Mouse (Mus musculus): ENCODE measurements at regions not wholly inside any gene's neighbourhood (a gene's known extent, or its start where the extent isn't known, plus 50 kb on each side); places are given as distances from the start of the nearest gene placed in this dataset.

DNA sequence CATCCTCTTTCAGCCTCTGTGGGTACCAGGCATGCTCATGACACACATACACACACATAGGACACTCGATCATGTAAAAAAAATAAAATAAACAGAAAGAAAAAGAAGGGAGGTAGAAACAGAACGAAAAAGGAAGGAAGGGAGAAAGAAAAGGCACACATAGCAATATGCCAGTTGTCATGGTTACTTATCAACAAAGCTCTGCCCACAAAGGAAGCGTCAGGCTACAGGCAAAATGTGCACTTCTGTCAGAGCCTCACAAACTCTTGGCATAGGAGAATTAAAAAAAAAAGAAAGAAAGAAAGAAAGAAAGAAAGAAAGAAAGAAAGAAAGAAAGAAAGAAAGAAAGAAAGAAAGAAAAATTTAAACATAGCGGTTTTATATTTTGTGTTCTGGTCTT, 56.9 kb upstream of the Sox2 start:
- no peak overlapping the region for H3K9ac ChIP-seq (replicated peaks; ENCODE audit: low read depth, low read length)

DNA sequence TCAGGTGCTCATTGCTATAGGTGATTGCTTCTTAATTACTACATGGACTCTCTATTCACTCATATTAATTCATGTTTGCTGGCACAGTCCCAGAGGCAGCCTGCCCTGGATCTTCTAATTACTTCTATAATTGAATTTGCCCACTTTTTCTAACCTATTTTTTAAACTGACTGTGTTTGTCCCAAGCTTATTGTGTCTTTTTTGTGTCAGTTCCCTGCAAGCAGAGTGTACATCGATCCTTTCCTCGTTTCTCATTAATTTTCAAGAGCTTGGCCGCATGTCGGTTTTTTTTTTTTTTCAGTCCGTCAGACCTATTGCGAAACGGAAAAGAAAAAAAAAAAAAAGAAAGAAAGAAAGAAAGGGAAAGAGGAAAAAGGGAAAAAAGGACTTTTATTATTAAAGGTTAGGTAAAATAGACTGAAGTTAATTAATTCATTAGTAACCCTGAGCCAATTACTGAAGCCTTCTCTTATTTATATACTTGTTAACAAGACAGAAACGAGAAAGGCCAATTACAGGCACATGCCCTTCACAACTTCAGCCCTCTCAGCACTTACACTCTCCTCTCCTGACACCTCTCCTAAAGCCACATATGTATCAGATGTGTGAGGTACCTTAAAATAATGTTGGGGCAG, 72.2 kb upstream of the Sox2 start:
- H3K4me1 ChIP-seq (ENCODE audit: control insufficient read depth, insufficient read depth), result no peaks in the 10 kb centered on the region
- H3K27ac ChIP-seq (ENCODE audit: low read depth), result no peak overlapping the region
- H3K4me2 ChIP-seq (ENCODE audit: low read depth, low read length), result no peak overlapping the region
- H3K27me3 ChIP-seq (ENCODE audit: control insufficient read depth, insufficient read depth, low read length), result no peaks in the 10 kb centered on the region
- no peaks in the 10 kb centered on the region for H3K9me3 ChIP-seq (replicated peaks; ENCODE audit: control insufficient read depth, low read length)
- TF ChIP-seq CTCF (IDR thresholded peaks at IDR 0.05; ENCODE audit: low read depth) (no peak), EP300 (IDR thresholded peaks at IDR 0.05; ENCODE audit: low read depth) (no peak)
- H3K36me3 ChIP-seq (replicated peaks; ENCODE audit: control insufficient read depth, insufficient read depth, low read length), result no peaks in the 10 kb centered on the region
- ATAC-seq (ENCODE audit: insufficient read depth, low read depth), result no peak
- no peak overlapping the region for H3K4me3 ChIP-seq (ENCODE audit: low read depth, low read length)
- 64% methylated on average over 8 of the region's 8 CpGs for WGBS
- DNase-seq (ENCODE audit: low spot score), result no peak
- no peak overlapping the region for H3K9ac ChIP-seq (replicated peaks; ENCODE audit: low read depth, low read length)

More for the DNA sequence above, 56.9 kb upstream of the Sox2 start:
- Histone ChIP-seq H3K4me3 (ENCODE audit: low read depth, low read length) (no peak overlapping the region), H3K9me3 (replicated peaks; ENCODE audit: control insufficient read depth, low read length) (no peaks in the 10 kb centered on the region), H3K27me3 (ENCODE audit: control insufficient read depth, insufficient read depth, low read length) (no peaks in the 10 kb centered on the region), H3K4me2 (ENCODE audit: low read depth, low read length) (no peak overlapping the region), H3K27ac (ENCODE audit: low read depth) (no peak overlapping the region), H3K4me1 (ENCODE audit: control insufficient read depth, insufficient read depth) (no peaks in the 10 kb centered on the region), H3K36me3 (replicated peaks; ENCODE audit: control insufficient read depth, insufficient read depth, low read length) (no peaks in the 10 kb centered on the region)
- DNase-seq (ENCODE audit: low spot score) (no peak), ATAC-seq (ENCODE audit: insufficient read depth, low read depth) (no peak)
- TF ChIP-seq CTCF (IDR thresholded peaks at IDR 0.05; ENCODE audit: low read depth) (no peak), EP300 (IDR thresholded peaks at IDR 0.05; ENCODE audit: low read depth) (no peak)
- WGBS, result 56% methylated on average over 4 of the region's 4 CpGs

DNA sequence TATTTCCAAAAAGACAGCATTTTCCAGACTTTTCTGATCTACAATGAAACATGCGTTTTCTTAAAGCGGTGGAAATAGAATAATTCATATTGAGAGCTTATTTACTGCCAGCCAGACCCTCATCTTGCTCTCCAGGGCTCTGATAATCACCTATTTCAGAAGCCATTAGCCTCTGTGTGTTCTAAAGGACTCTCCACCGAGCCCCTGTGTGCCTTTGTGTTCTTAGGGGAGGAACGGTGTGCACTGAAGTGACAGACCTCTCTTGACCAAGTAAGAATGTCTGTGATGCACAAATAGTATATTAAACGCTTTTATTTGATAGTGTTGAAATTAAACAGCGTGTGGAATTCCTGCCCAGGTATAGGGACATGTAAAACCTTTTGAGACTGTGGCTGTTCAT, 73.1 kb upstream of the Sox2 start:
- WGBS, result 80% methylated on average over 6 of the region's 6 CpGs
- H3K4me2 ChIP-seq (ENCODE audit: low read depth, low read length), result no peak overlapping the region
- TF ChIP-seq EP300 (IDR thresholded peaks at IDR 0.05; ENCODE audit: low read depth) (no peak), CTCF (IDR thresholded peaks at IDR 0.05; ENCODE audit: low read depth) (no peak)

DNA sequence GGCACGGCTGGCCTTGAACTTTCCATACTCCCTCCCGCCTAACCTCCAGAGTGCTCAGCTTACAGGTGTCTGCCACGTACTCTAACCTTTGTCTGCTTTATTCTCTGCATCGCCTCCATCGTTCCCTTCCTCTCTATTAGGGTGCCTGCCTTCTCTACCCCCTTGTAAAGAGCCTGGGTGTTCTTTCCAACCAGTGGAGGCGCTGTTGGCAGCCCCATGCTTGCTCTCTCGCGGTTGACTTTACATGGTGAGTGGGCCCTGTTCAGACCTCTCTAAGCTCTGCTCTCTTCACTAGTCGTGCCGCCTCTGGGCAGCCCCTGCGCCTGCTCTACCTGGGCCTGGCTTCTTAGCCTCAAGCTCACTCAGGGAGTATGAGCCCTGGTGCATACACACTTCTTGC, 74.0 kb upstream of the Sox2 start:
- Histone ChIP-seq H3K9ac (replicated peaks; ENCODE audit: low read depth, low read length) (no peak overlapping the region), H3K27me3 (ENCODE audit: control insufficient read depth, insufficient read depth, low read length) (no peaks in the 10 kb centered on the region), H3K27ac (ENCODE audit: low read depth) (no peak overlapping the region), H3K4me3 (ENCODE audit: low read depth, low read length) (no peak overlapping the region), H3K36me3 (replicated peaks; ENCODE audit: control insufficient read depth, insufficient read depth, low read length) (no peaks in the 10 kb centered on the region), H3K4me2 (ENCODE audit: low read depth, low read length) (no peak overlapping the region), H3K9me3 (replicated peaks; ENCODE audit: control insufficient read depth, low read length) (no peaks in the 10 kb centered on the region), H3K4me1 (ENCODE audit: control insufficient read depth, insufficient read depth) (no peaks in the 10 kb centered on the region)
- TF ChIP-seq EP300 (IDR thresholded peaks at IDR 0.05; ENCODE audit: low read depth) (no peak), CTCF (IDR thresholded peaks at IDR 0.05; ENCODE audit: low read depth) (no peak)
- DNase-seq (ENCODE audit: low spot score), result no peak
- 42% methylated on average over 11 of the region's 11 CpGs for WGBS
- no peak for ATAC-seq (ENCODE audit: insufficient read depth, low read depth)

More for the DNA sequence above, 73.1 kb upstream of the Sox2 start:
- Histone ChIP-seq H3K9ac (replicated peaks; ENCODE audit: low read depth, low read length) (no peak overlapping the region), H3K27me3 (ENCODE audit: control insufficient read depth, insufficient read depth, low read length) (no peaks in the 10 kb centered on the region), H3K4me1 (ENCODE audit: control insufficient read depth, insufficient read depth) (no peaks in the 10 kb centered on the region), H3K36me3 (replicated peaks; ENCODE audit: control insufficient read depth, insufficient read depth, low read length) (no peaks in the 10 kb centered on the region), H3K4me3 (ENCODE audit: low read depth, low read length) (no peak overlapping the region), H3K9me3 (replicated peaks; ENCODE audit: control insufficient read depth, low read length) (no peaks in the 10 kb centered on the region), H3K27ac (ENCODE audit: low read depth) (no peak overlapping the region)
- ATAC-seq (ENCODE audit: insufficient read depth, low read depth), result no peak
- no peak for DNase-seq (ENCODE audit: low spot score)

DNA sequence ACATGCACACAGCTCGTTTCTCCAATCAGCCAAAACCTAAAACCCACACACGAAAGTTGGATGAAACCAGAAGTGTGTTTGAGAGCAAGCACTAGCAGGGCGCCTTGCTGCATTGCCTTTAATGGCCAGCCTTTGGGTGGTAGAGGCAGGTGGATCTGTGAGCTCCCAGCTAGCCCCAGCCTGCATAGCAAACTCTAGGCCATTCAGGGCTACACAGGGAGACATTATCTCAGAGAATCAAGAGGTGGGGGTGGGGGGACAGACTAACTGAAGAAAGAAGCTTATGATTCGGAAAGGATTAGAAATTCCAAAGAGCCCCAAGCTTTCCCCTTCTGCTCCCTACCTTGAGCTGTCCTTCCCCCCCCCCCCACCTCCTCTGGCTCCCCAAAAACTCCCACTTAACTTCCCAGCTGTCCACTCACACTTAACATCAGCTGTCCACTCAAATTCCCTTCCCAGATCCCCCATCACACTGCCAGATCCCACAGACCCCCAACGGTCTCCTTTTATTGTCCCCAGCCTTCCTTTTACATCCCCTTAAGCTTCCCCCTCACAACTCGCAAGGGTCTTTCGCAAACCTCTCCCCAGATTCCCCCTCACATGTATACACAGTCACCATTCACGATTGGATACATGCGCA, 75.4 kb upstream of the Sox2 start:
- Histone ChIP-seq H3K9ac (replicated peaks; ENCODE audit: low read depth, low read length) (no peak overlapping the region), H3K9me3 (replicated peaks; ENCODE audit: control insufficient read depth, low read length) (no peaks in the 10 kb centered on the region), H3K36me3 (replicated peaks; ENCODE audit: control insufficient read depth, insufficient read depth, low read length) (no peaks in the 10 kb centered on the region), H3K4me1 (ENCODE audit: control insufficient read depth, insufficient read depth) (no peaks in the 10 kb centered on the region), H3K4me3 (ENCODE audit: low read depth, low read length) (no peak overlapping the region), H3K27me3 (ENCODE audit: control insufficient read depth, insufficient read depth, low read length) (no peaks in the 10 kb centered on the region), H3K27ac (ENCODE audit: low read depth) (no peak overlapping the region), H3K4me2 (ENCODE audit: low read depth, low read length) (no peak overlapping the region)
- no peak for DNase-seq (ENCODE audit: low spot score)
- WGBS, result 77% methylated on average over 9 of the region's 9 CpGs
- TF ChIP-seq CTCF (IDR thresholded peaks at IDR 0.05; ENCODE audit: low read depth) (no peak), EP300 (IDR thresholded peaks at IDR 0.05; ENCODE audit: low read depth) (no peak)
- ATAC-seq (ENCODE audit: insufficient read depth, low read depth), result no peak

DNA sequence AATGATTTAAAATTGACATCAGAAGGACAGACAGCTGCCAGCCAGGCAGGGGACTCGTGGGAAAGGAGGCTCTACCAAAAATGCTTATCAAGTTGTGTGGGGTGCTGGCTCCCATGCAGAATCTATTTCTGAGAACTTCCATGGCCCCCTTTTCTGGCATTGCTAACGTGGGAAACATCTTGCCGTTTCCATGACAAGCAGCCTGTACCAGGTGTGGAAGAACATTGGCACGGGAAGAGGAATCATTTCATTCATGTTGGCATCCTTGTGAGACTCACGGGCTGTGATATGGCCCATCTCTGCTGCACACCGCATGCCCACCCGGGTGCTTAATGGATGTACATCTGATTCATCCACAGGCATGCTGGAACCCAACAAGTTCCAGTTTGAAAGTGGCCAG, 76.9 kb upstream of the Sox2 start:
- ATAC-seq (ENCODE audit: insufficient read depth, low read depth) (no peak), DNase-seq (ENCODE audit: low spot score) (no peak)
- Histone ChIP-seq H3K36me3 (replicated peaks; ENCODE audit: control insufficient read depth, insufficient read depth, low read length) (no peaks in the 10 kb centered on the region), H3K27ac (ENCODE audit: low read depth) (no peak overlapping the region), H3K27me3 (ENCODE audit: control insufficient read depth, insufficient read depth, low read length) (no peaks in the 10 kb centered on the region), H3K4me2 (ENCODE audit: low read depth, low read length) (no peak overlapping the region), H3K9ac (replicated peaks; ENCODE audit: low read depth, low read length) (no peak overlapping the region), H3K4me3 (ENCODE audit: low read depth, low read length) (no peak overlapping the region), H3K4me1 (ENCODE audit: control insufficient read depth, insufficient read depth) (no peaks in the 10 kb centered on the region), H3K9me3 (replicated peaks; ENCODE audit: control insufficient read depth, low read length) (no peaks in the 10 kb centered on the region)
- TF ChIP-seq CTCF (IDR thresholded peaks at IDR 0.05; ENCODE audit: low read depth) (no peak), EP300 (IDR thresholded peaks at IDR 0.05; ENCODE audit: low read depth) (no peak)
- WGBS, result 79% methylated on average over 7 of the region's 7 CpGs
